Mouse (Mus musculus): ENCODE measurements around the gene Zfp358. TPM values are rescaled to one million over a fixed set of nuclear protein-coding genes. Genes with fewer than 3 reads are reported as not detected.

Zfp358 gene
- polyA plus RNA-seq, 1 experiment from 2014 or later: 34.1 TPM

DNA sequence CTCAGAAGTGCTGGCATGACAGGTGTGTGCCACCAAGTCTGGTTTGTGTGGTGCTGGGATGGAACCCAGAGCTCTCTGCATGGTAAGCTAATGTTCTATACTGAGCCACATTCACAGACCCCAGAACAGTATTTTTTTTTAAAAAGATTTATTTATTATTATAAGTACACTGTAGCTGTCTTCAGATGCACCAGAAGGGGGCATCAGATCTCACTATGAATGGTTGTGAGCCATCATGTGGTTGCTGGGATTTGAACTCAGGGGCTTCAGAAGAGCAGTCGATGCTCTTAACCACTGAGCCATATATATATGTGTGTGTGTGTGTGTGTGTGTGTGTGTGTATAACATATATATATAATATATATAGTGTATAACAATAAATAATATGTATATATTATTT is 24.1 kb upstream of the Zfp358 start:
- WGBS: 89% methylated on average over 1 of the region's 1 CpGs
- no peaks in the 10 kb centered on the region for H3K27me3 ChIP-seq (ENCODE audit: control insufficient read depth, insufficient read depth, low read length)
- ATAC-seq (replicated peaks; ENCODE audit: low FRiP score): no peak

GRCm38 (mm10) chr8:3470562-3470961 is 22.4 kb upstream of the Zfp358 start, which contains the start of gene Tex45:
TSS of gene Tex45 (plus strand) at chr8:3470862.
- Histone ChIP-seq H3K4me1 (replicated peaks; ENCODE audit: control insufficient read depth, insufficient read depth, low read length) (no peaks in the 10 kb centered on the region; the same call in 1 of the 2 replicates), H3K36me3 (ENCODE audit: control insufficient read depth, insufficient read depth, low read length) (no peaks in the 10 kb centered on the region), H3K4me2 (ENCODE audit: low read depth, low read length, severe bottlenecking) (no peak within 1 kb of the TSS), H3K27ac (ENCODE audit: low read depth, low read length) (no peak within 1 kb of the TSS), H3K9me3 (ENCODE audit: control insufficient read depth, low read length) (no peaks in the 10 kb centered on the region), H3K9ac (ENCODE audit: low read length) (no peak within 1 kb of the TSS), H3K27me3 (ENCODE audit: control insufficient read depth, insufficient read depth, low read length) (0 out of 2 replicates have a peak, but pooled peaks cover 2% of the 10 kb centered on the region), H3K4me3 (ENCODE audit: low read depth, low read length) (no peak within 1 kb of the TSS)
- DNase-seq (ENCODE audit: low spot score) (no peak), ATAC-seq (replicated peaks; ENCODE audit: low FRiP score) (no peak)

More for the DNA sequence above, 24.1 kb upstream of the Zfp358 start:
- DNase-seq (ENCODE audit: low spot score): no peak
- Histone ChIP-seq H3K4me3 (ENCODE audit: low read depth, low read length) (no peak overlapping the region), H3K9me3 (ENCODE audit: control insufficient read depth, low read length) (no peaks in the 10 kb centered on the region), H3K4me2 (ENCODE audit: low read depth, low read length, severe bottlenecking) (no peak overlapping the region), H3K9ac (ENCODE audit: low read length) (no peak overlapping the region), H3K36me3 (ENCODE audit: control insufficient read depth, insufficient read depth, low read length) (no peaks in the 10 kb centered on the region), H3K4me1 (replicated peaks; ENCODE audit: control insufficient read depth, insufficient read depth, low read length) (no peaks in the 10 kb centered on the region; the same call in 1 of the 2 replicates), H3K27ac (ENCODE audit: low read depth, low read length) (no peak overlapping the region)

DNA sequence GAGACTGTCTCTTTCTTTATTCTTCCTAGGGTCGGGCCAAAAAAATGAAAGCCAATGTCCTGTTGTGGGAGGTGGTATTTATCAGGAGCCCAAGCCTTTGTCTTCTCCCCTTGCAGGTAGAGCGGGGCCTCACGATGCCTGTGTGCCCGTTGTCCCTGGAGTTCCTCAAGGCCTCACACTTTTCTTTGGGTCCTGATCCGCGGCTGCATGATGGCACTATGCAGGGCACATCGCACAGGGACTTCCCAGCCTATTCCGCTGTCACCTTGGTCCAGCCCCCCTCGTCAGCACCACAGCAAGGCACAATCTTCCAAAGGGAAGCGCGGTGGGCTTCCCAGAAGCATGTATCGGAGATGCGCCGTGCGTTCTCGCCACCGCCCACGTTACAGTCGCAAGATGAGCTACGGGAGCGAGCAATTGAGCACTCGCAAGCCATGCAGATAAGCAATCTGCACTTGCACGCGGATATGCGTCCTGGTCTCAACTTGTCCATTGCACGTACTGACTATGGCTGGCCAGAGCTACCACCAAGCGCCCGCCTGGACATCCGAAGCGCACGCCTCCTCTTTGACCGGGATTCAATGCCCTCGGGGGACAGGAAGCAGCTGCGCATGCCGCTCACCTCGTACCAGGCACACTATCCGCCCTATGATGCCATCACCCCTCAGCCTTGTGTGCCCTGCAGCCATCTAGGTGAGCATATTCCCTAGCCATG is 17.1 kb upstream of the Zfp358 start:
- Histone ChIP-seq H3K9ac (ENCODE audit: low read length) (no peak overlapping the region), H3K4me3 (ENCODE audit: low read depth, low read length) (peak overlapping the region; percentile 14; the same call in 1 of the 2 replicates), H3K4me1 (replicated peaks; ENCODE audit: control insufficient read depth, insufficient read depth, low read length) (no peaks in the 10 kb centered on the region), H3K27me3 (ENCODE audit: control insufficient read depth, insufficient read depth, low read length) (peaks cover 2% of the 10 kb centered on the region; the same call in 1 of the 2 replicates), H3K27ac (ENCODE audit: low read depth, low read length) (no peak overlapping the region), H3K9me3 (ENCODE audit: control insufficient read depth, low read length) (no peaks in the 10 kb centered on the region), H3K4me2 (ENCODE audit: low read depth, low read length, severe bottlenecking) (peak overlapping the region; percentile 42), H3K36me3 (ENCODE audit: control insufficient read depth, insufficient read depth, low read length) (no peaks in the 10 kb centered on the region)
- no peak for ATAC-seq (replicated peaks; ENCODE audit: low FRiP score)
- WGBS: 29% methylated on average over 37 of the region's 37 CpGs
- no peak for DNase-seq (ENCODE audit: low spot score)

- Histone ChIP-seq H3K36me3 (ENCODE audit: control insufficient read depth, insufficient read depth, low read length) (no peaks in the 10 kb centered on the region), H3K9me3 (ENCODE audit: control insufficient read depth, low read length) (no peaks in the 10 kb centered on the region), H3K27ac (ENCODE audit: low read depth, low read length) (no peak overlapping the region), H3K4me1 (replicated peaks; ENCODE audit: control insufficient read depth, insufficient read depth, low read length) (no peaks in the 10 kb centered on the region), H3K4me3 (ENCODE audit: low read depth, low read length) (no peak overlapping the region), H3K27me3 (ENCODE audit: control insufficient read depth, insufficient read depth, low read length) (peaks cover 2% of the 10 kb centered on the region; the same call in 1 of the 2 replicates), H3K9ac (ENCODE audit: low read length) (no peak overlapping the region), H3K4me2 (ENCODE audit: low read depth, low read length, severe bottlenecking) (no peak overlapping the region)
- DNase-seq (ENCODE audit: low spot score) (no peak), ATAC-seq (replicated peaks; ENCODE audit: low FRiP score) (no peak)
- WGBS: 82% methylated on average over 4 of the region's 4 CpGs
These were observed 12.6 kb upstream of the Zfp358 start for GRCm38 (mm10) chr8:3480221-3480785.

- H3K9ac ChIP-seq (ENCODE audit: low read length): no peak overlapping the region
- H3K27me3 ChIP-seq (ENCODE audit: control insufficient read depth, insufficient read depth, low read length): no peaks in the 10 kb centered on the region; the same call in 1 of the 2 replicates
- no peaks in the 10 kb centered on the region for H3K9me3 ChIP-seq (ENCODE audit: control insufficient read depth, low read length)
- ATAC-seq (replicated peaks; ENCODE audit: low FRiP score) (no peak), DNase-seq (ENCODE audit: low spot score) (no peak)
- H3K4me1 ChIP-seq (replicated peaks; ENCODE audit: control insufficient read depth, insufficient read depth, low read length): no peaks in the 10 kb centered on the region
- H3K36me3 ChIP-seq (ENCODE audit: control insufficient read depth, insufficient read depth, low read length): no peaks in the 10 kb centered on the region
- 68% methylated on average over 5 of the region's 5 CpGs for WGBS
- H3K27ac ChIP-seq (ENCODE audit: low read depth, low read length): no peak overlapping the region
- no peak overlapping the region for H3K4me3 ChIP-seq (ENCODE audit: low read depth, low read length)
- H3K4me2 ChIP-seq (ENCODE audit: low read depth, low read length, severe bottlenecking): no peak overlapping the region
These were observed 11.3 kb upstream of the Zfp358 start for GRCm38 (mm10) chr8:3481605-3482004.

DNA sequence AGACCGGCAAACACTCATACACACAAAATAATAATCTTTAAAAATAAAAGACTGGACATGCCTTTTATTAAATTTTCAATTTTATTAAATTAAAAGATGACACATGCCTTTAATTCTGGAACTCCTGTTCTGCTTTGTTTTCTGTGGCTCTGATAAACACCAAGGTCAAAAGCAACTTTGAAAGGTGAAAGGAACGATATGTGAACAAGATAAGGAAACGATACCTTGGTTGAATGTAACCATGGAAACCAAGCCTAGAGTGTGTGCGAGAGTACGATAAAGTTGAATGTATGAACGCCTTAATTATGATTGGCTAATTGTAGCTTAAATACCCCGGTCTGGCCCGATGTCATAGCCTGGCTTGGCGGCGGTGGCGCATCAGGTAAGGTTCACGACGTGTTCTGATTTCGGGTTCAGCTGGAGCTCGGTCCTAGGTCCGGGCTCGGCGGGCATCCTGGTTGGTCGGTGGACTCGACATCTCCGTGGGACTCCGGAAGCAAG is 10.6 kb upstream of the Zfp358 start:
- H3K27me3 ChIP-seq (ENCODE audit: control insufficient read depth, insufficient read depth, low read length): no peaks in the 10 kb centered on the region; the same call in 1 of the 2 replicates
- no peak overlapping the region for H3K27ac ChIP-seq (ENCODE audit: low read depth, low read length)
- H3K9me3 ChIP-seq (ENCODE audit: control insufficient read depth, low read length): no peaks in the 10 kb centered on the region
- no peaks in the 10 kb centered on the region for H3K36me3 ChIP-seq (ENCODE audit: control insufficient read depth, insufficient read depth, low read length)
- WGBS: 90% methylated on average over 22 of the region's 22 CpGs
- H3K9ac ChIP-seq (ENCODE audit: low read length): no peak overlapping the region
- H3K4me3 ChIP-seq (ENCODE audit: low read depth, low read length): no peak overlapping the region
- no peak for DNase-seq (ENCODE audit: low spot score)
- no peak overlapping the region for H3K4me2 ChIP-seq (ENCODE audit: low read depth, low read length, severe bottlenecking)
- no peaks in the 10 kb centered on the region for H3K4me1 ChIP-seq (replicated peaks; ENCODE audit: control insufficient read depth, insufficient read depth, low read length)
- ATAC-seq (replicated peaks; ENCODE audit: low FRiP score): no peak

DNA sequence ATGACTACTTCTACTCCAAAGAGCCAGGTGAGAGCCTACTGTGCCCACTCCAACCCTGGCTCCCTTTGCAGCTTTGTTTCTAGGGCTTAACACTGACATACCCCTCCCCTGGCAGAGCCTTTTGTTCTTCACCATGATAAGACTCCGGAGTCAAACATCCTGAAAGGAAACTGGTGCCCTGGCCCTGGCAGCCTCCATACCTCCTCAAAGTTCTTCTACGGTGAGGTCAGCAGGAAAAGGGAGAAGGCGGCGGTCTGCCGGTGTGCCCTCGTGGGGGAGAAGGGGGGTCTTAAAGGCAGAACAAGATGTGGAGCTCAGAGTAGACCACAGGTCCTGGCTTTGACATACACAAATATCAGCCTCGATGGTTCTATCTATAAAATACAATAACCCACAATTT is 9.4 kb upstream of the Zfp358 start:
- 80% methylated on average over 7 of the region's 7 CpGs for WGBS
- no peak for DNase-seq (ENCODE audit: low spot score)
- Histone ChIP-seq H3K4me1 (replicated peaks; ENCODE audit: control insufficient read depth, insufficient read depth, low read length) (no peaks in the 10 kb centered on the region), H3K27me3 (ENCODE audit: control insufficient read depth, insufficient read depth, low read length) (no peaks in the 10 kb centered on the region; the same call in 1 of the 2 replicates), H3K36me3 (ENCODE audit: control insufficient read depth, insufficient read depth, low read length) (no peaks in the 10 kb centered on the region), H3K9ac (ENCODE audit: low read length) (no peak overlapping the region), H3K4me2 (ENCODE audit: low read depth, low read length, severe bottlenecking) (no peak overlapping the region), H3K27ac (ENCODE audit: low read depth, low read length) (no peak overlapping the region), H3K4me3 (ENCODE audit: low read depth, low read length) (no peak overlapping the region), H3K9me3 (ENCODE audit: control insufficient read depth, low read length) (no peaks in the 10 kb centered on the region)
- no peak for ATAC-seq (replicated peaks; ENCODE audit: low FRiP score)

DNA sequence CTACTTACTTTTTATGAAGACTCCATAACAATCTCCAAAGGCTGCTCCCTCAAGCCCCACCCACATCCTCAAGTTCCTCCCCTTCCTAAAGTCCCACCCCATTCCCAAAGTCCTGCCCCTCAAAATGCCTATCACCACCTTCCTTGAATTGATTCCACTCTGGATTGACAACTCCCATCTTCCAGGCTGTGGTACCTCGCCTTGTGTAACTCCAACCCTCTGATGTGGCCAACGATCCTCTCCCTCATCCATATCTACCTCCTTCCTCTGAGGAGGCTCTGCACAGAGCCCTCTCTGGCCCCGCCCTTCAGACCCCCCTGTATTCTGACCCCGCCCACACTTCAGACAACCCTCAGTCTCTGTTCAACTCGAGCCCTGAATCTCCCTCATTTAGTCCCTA is 7.7 kb upstream of the Zfp358 start:
- Histone ChIP-seq H3K4me2 (ENCODE audit: low read depth, low read length, severe bottlenecking) (no peak overlapping the region), H3K4me1 (replicated peaks; ENCODE audit: control insufficient read depth, insufficient read depth, low read length) (no peaks in the 10 kb centered on the region), H3K27me3 (ENCODE audit: control insufficient read depth, insufficient read depth, low read length) (no peaks in the 10 kb centered on the region; the same call in 1 of the 2 replicates), H3K36me3 (ENCODE audit: control insufficient read depth, insufficient read depth, low read length) (no peaks in the 10 kb centered on the region), H3K9ac (ENCODE audit: low read length) (no peak overlapping the region), H3K4me3 (ENCODE audit: low read depth, low read length) (no peak overlapping the region), H3K9me3 (ENCODE audit: control insufficient read depth, low read length) (no peaks in the 10 kb centered on the region), H3K27ac (ENCODE audit: low read depth, low read length) (no peak overlapping the region)
- WGBS: 39% methylated on average over 5 of the region's 5 CpGs
- ATAC-seq (replicated peaks; ENCODE audit: low FRiP score) (peak; percentile 53; the same call in 1 of the 2 replicates), DNase-seq (ENCODE audit: low spot score) (no peak)

All from forebrain, embryonic 11.5 days (tissue).